Mouse (Mus musculus) cerebellum, adult 2 months (tissue): ENCODE measurements at regions not wholly inside any gene's neighbourhood (a gene's known extent, or its start where the extent isn't known, plus 50 kb on each side); places are given as distances from the start of the nearest gene placed in this dataset.

ENCODE experiments used
- CTCF ChIP-seq: fragments of 200-500 bp; IDR thresholded peaks from 2 replicates; pipeline ENCODE4 v1.5.1; 2011; ENCODE audit warnings: low read depth, mild to moderate bottlenecking, control low read depth, low read length, moderate library complexity, borderline replicate concordance; ENCODE audit not compliant: insufficient read depth
- POLR2A ChIP-seq: fragments of 200-500 bp; IDR thresholded peaks from 2 replicates; pipeline ENCODE4 v1.6.1; 2011; ENCODE audit warnings: low read length, control low read depth, borderline replicate concordance; ENCODE audit not compliant: insufficient read depth

DNA sequence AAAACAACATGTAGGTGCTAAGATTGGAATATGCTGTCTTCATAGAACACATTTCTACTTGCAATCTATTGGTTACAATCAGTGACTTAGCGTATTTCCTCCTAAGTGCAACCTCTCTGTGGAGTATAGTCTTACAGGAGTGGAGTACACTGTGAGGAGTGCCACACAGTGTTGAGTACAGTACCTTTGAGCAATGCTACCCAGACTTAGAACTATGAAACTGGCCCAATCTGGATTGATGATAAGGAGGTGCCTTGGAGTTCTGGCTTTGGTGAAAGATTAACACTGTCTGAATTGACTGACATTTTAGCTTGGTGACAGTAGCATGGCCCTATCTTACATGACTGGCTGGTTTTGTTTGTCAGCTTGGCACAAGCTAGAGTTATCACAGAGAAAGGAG is 107.4 kb downstream of the Csl start:
- TF ChIP-seq CTCF (no peak), POLR2A (no peak)
